Mouse (Mus musculus) inflammation-experienced regulatory T-cells, adult 16 weeks (primary cell): ENCODE measurements around the gene Olfr324. TPM values are rescaled to one million over a fixed set of nuclear protein-coding genes. Genes with fewer than 3 reads are reported as not detected.

Experiments
- polyA plus RNA-seq: library from polyadenylated mRNA; unstranded; fragments of 100-300 nt; shearing (Covaris generic); gene quantifications from one replicate; pipeline ENCODE4 v1.2.1, GENCODE M21; 2017

The Olfr324 gene
- polyA plus RNA-seq, result not detected

DNA sequence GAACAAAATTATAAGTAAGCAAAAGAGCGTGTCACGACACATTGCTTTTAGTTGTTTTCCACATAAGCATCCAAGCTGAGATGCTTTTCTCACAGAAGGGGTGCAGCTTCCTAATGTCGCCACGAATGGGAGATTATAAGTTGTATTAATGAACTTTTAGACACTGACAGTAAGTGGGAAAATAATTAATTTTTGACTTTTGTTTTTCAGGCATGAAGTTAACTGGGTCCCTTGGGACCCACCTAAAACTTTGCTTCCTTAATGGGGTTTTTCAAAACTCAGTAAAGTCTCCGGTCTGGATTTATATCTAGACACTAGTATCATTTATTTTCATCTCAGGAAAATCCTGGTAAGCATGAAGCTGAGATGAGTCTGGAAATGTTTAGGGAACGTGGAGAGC, at the start of gene Olfr324:
Gene Olfr324 (plus strand): TSS at position 301 of the 400 bp plus-strand sequence.

DNA sequence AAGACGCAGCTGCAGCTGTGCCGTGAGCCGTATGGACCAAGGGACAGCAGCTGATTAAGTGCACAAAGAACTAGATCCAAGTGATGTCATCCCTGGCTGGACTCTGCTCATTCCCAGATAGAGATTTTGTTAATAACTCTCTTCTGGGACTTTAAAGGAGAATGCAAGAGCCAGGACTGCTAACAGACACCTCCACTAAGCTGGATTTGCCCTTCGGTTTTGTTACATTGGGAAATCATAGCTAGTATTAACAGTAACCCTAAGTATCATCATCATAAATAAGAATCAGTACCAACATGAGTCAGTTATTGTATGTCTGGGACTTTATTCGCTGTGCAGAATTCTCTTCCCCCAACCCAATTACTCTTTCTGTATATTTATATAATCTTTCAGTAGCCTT, 48.6 kb upstream of the Olfr324 start, which contains the start of gene Olfr329-ps:
Gene Olfr329-ps (minus strand): TSS at position 101 of the 400 bp plus-strand sequence.

GRCm38 (mm10) chr11:58555536-58555935, 39.4 kb upstream of the Olfr324 start, which contains the start of gene Olfr328:
Gene Olfr328 (minus strand): TSS chr11:58555636.

GRCm38 (mm10) chr11:58570405-58570804, 24.5 kb upstream of the Olfr324 start, which contains the start of gene Olfr224:
Gene Olfr224 (minus strand): TSS chr11:58570553.

DNA sequence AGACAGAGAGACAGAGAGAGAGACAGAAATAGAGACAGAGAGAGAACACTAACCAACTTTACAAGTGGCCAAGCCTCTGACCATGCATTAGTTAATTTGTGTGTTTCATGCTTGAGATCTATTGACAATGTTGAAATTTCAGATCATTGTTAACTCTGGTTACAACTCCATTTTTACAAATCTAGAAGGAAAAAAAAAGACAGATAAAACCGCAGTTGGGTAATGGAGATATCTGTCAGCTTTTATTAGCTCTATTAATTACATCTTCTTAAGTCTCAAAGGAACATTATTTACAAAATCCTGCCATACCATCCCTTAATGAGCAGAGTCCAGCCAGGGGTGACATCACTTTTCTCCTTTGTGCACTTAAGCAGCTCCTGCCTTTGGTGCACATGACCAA, 17.5 kb upstream of the Olfr324 start, which contains the start of gene Olfr325:
Gene Olfr325 (plus strand): TSS at position 301 of the 400 bp plus-strand sequence.

DNA sequence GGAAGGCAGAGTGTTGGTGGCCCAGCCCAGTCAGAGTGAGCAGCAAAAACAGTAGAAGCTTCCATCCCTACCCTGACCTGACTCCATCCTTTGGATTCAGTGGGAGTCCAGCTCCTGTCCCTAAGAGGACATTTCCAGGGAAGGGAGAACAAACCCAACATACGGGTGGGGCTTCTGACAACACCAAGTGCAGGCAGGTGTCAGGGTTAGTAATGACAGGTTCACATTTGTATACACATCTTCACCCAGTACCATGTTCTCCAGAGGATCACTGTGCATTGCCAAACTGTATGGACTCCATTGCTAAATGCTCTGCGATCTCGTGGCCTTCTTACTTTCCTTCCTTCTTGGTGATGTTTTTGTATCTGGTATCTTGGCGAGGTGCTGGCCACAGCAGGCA, 21.1 kb downstream of the Olfr324 start, which contains the start of gene 2210407C18Rik:
Gene 2210407C18Rik (minus strand): TSS at position 101 of the 400 bp plus-strand sequence.

GRCm38 (mm10) chr11:58630401-58630800, 35.5 kb downstream of the Olfr324 start, which contains the start of gene Olfr323:
Gene Olfr323 (minus strand): TSS chr11:58630501.

DNA sequence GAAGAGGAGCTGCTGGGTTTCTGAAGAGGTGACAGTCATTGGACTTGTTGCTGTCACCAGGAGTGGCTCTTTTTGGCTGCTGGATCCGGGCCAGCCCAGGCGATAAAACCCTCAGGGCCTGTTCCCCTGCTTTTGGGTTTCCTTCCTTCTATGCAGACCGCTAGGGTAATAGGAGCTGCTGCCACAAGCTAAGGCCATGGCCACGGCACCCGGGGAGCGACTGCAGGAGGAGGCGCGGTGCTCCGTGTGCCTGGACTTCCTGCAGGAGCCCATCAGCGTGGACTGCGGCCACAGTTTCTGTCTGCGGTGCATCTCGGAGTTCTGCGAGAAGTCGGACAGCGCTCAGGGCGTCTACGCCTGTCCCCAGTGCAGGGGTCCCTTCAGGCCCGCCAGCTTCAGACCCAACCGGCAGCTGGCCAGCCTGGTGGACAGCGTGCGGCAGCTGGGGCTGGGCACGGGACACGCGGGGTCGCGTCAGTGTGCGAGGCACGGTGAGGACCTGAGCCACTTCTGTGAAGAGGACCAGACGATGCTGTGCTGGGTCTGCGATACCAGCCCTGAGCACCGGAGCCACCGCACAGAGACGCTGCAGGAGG, 45.5 kb downstream of the Olfr324 start, which contains the start of gene Trim58:
Gene Trim58 (plus strand): TSS at position 194 of the 596 bp plus-strand sequence.

Other genes with a start within 250 kb of the Olfr324 start
- not detected for gene Lypd8, start 216.1 kb upstream of the Olfr324 start, polyA plus RNA-seq
- not detected for gene 1810065E05Rik, start 174.0 kb upstream of the Olfr324 start, polyA plus RNA-seq
- not detected for gene Gm12253, start 162.6 kb upstream of the Olfr324 start, polyA plus RNA-seq
- not detected for gene Lypd9, start 142.2 kb upstream of the Olfr324 start, polyA plus RNA-seq
- not detected for gene Olfr30, start 132.8 kb upstream of the Olfr324 start, polyA plus RNA-seq
- gene Olfr332, start 102.6 kb upstream of the Olfr324 start, polyA plus RNA-seq, result not detected
- not detected for gene Olfr331, start 92.5 kb upstream of the Olfr324 start, polyA plus RNA-seq
- gene Olfr330, start 60.3 kb upstream of the Olfr324 start, polyA plus RNA-seq, result not detected
- not detected for gene Olfr329-ps, start 48.7 kb upstream of the Olfr324 start, polyA plus RNA-seq
- gene Olfr328, start 39.5 kb upstream of the Olfr324 start, polyA plus RNA-seq, result not detected
- 0.26 TPM for gene Olfr224, start 24.6 kb upstream of the Olfr324 start, polyA plus RNA-seq
- not detected for gene Olfr325, start 17.4 kb upstream of the Olfr324 start, polyA plus RNA-seq
- gene 2210407C18Rik, start 21.0 kb downstream of the Olfr324 start, polyA plus RNA-seq, result not detected
- gene Olfr323, start 35.4 kb downstream of the Olfr324 start, polyA plus RNA-seq, result not detected
- gene Trim58, start 45.4 kb downstream of the Olfr324 start, polyA plus RNA-seq, result not detected
- gene Olfr322, start 63.7 kb downstream of the Olfr324 start, polyA plus RNA-seq, result not detected
- gene Olfr320, start 86.0 kb downstream of the Olfr324 start, polyA plus RNA-seq, result not detected
- not detected for gene Olfr319, start 104.0 kb downstream of the Olfr324 start, polyA plus RNA-seq
- gene Olfr318, start 128.9 kb downstream of the Olfr324 start, polyA plus RNA-seq, result not detected
- gene Olfr317, start 144.1 kb downstream of the Olfr324 start, polyA plus RNA-seq, result not detected
- gene Olfr316, start 157.6 kb downstream of the Olfr324 start, polyA plus RNA-seq, result not detected
- gene Olfr315, start 178.1 kb downstream of the Olfr324 start, polyA plus RNA-seq, result not detected
- not detected for gene Olfr314, start 187.8 kb downstream of the Olfr324 start, polyA plus RNA-seq
- gene Fam183b, start 206.8 kb downstream of the Olfr324 start, polyA plus RNA-seq, result not detected
- not detected for gene Olfr313, start 219.9 kb downstream of the Olfr324 start, polyA plus RNA-seq
- not detected for gene Olfr312, start 234.1 kb downstream of the Olfr324 start, polyA plus RNA-seq
- gene Olfr311, start 244.1 kb downstream of the Olfr324 start, polyA plus RNA-seq, result not detected